Mouse (Mus musculus) bone marrow, adult 2 months (tissue): ENCODE measurements around the gene Hist1h4a.

Experiments used
- CTCF ChIP-seq: fragments of 200-500 bp; IDR thresholded peaks from 2 replicates; pipeline ENCODE4 v1.5.1; 2011; ENCODE audit warnings: low read length, control low read depth; ENCODE audit not compliant: control insufficient read depth, insufficient read depth
- POLR2A ChIP-seq: fragments of 200-500 bp; IDR thresholded peaks from 2 replicates; pipeline ENCODE4 v1.6.1; 2011; ENCODE audit warnings: low read depth, mild to moderate bottlenecking, control low read depth, low read length, borderline replicate concordance; ENCODE audit not compliant: control insufficient read depth

GRCm38 (mm10) chr13:23760240-23760971 lies 624 bp downstream of the Hist1h4a start:
- TF ChIP-seq CTCF (no peak), POLR2A (no peak)
